Mouse (Mus musculus) stomach, postnatal 0 days (tissue): ENCODE results near the gene Anp32a.

Experiments
- CTCF ChIP-seq: IDR thresholded peaks from 2 replicates; pipeline ENCODE4 v1.5.1; 2016; ENCODE audit warnings: antibody characterized with exemption, low read depth, mild to moderate bottlenecking, moderate library complexity
- EP300 ChIP-seq: optimal IDR thresholded peaks from 2 replicates; pipeline ENCODE3; 2016; ENCODE audit warnings: antibody characterized with exemption

DNA sequence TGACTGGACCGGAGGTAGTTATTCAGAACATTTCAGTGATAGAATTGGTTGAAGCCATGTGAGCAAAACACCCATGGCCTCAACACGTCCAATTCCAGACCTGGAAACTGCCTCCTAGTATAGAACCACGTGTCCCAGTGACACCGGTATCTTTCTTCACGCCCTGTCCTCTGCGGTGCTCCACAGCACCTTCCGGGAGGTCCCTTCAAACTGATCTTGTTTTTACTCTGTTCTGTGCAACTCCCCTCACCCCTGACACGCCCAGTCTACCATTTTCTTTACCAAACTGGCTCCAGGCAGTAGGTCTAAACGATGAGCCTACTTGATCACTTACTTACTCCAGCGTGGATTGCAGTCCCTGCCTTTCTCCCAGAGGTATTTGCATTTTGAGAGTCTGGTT is 7.0 kb downstream of the Anp32a start:
- TF ChIP-seq CTCF (no peak), EP300 (no peak)
